Mouse (Mus musculus) testis, adult 2 months (tissue): ENCODE results near the gene Nckap1l.

Experiments
- CTCF ChIP-seq: fragments of 200-500 bp; IDR thresholded peaks from 2 replicates; pipeline ENCODE4 v1.5.1; 2012; ENCODE audit warnings: low read depth, mild to moderate bottlenecking, inconsistent platforms, low read length, moderate library complexity; ENCODE audit not compliant: control insufficient read depth, insufficient read depth, insufficient replicate concordance
- POLR2A ChIP-seq: fragments of 200-500 bp; IDR thresholded peaks from 2 replicates; pipeline ENCODE4 v1.6.1; 2012; ENCODE audit warnings: low read depth, mild to moderate bottlenecking, inconsistent platforms, low read length, moderate library complexity; ENCODE audit not compliant: control insufficient read depth

DNA sequence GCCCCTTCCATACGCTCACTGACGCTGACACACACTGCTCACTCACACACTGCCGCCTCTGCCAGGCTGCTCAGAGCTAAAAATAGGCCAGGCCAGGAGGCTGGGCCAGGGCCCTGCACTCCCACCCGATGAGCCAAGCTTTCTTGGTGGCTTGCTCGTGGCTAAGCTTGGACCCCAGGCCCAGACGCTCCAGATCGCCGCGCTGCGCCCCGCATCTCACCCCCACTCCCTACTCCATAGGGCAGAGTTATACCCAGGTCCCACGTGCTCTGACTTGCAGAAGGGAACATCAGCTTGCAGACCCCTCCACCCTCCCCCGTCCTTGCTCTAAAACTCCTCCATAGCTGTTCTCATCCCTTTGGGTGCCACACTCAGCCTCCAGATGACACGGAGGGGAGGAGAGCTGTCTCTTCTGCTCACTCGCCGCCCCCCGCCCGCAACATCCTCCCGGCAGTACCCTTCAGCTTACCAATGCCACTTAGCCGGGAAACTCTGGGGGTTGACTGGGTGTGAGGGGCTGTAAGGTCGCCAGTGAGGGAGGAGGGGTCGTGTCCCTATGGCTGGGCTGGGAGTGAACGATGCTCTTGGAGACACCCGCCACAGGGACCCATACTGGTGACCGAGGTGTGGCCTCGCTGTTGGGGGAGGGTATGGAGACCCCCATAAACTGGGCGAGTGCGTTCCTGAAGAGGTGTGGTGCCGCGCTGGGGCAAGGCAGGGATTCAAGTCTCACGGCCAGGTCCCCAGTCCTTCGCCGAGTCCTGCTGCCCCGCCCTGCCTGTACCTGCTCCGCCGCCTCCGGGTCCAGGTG, 83.6 kb downstream of the Nckap1l start:
- TF ChIP-seq CTCF (no peak), POLR2A (no peak)
